Mouse (Mus musculus): ENCODE data around the gene Arid5b. TPM values are rescaled to one million over a fixed set of nuclear protein-coding genes. Genes with fewer than 3 reads are reported as not detected.

Gene Arid5b
- total and polyA plus RNA-seq, 2 experiments from 2014 or later, result 13.3 to 13.6 TPM

DNA sequence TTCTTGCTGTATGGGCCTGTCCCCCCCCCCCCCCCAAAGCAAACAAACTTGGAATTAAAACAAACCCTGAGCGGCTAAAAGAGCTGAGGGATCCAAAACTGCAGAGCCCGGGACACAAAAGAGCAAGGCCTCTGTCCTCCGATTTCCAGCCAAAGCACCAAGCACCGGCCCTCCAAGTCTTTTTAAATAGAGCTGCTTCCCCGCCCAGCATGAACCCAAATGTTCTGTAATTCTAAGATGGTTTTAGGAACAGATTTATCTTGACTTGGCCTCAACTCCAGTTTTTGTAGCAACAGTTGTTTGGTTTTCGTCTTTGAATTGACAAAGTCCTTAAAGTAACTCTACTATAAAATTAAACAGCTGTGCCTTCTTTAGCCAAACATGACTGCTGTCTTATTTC lies 130.8 kb downstream of the Arid5b start:
- no peak for TF ChIP-seq CTCF (IDR thresholded peaks at IDR 0.05)
- no peaks in the 10 kb centered on the region for H3K4me1 ChIP-seq (ENCODE audit: insufficient read depth, low read length)

DNA sequence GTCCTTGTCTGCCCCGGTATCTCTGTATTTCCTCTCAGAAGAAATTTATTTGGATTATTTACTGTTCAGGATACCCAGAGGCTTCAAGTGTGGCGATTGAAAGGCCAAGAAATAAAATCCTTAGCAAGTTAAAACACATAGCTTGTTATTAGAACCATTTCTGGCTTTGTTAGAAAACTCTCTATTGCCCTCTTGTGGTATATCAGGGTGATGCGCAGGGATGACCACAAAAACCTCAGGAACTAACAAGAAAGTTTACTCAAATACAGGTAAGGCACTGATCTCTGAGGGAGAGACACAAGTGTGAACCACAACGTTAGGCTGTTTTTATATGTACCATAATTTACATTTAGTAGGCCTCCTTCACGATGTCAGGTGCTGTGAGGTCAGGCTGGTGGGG lies 131.7 kb downstream of the Arid5b start:
- H3K9me3 ChIP-seq (ENCODE audit: low read length), result no peaks in the 10 kb centered on the region
- H3K4me1 ChIP-seq (ENCODE audit: insufficient read depth, low read length), result no peaks in the 10 kb centered on the region
- no peak overlapping the region for H3K4me3 ChIP-seq (ENCODE audit: low read depth, low read length)
- no peak overlapping the region for H3K4me2 ChIP-seq (ENCODE audit: low read depth, low read length, poor library complexity, severe bottlenecking)
- no peaks in the 10 kb centered on the region for H3K27me3 ChIP-seq (ENCODE audit: insufficient read depth, low read length)
- H3K27ac ChIP-seq (ENCODE audit: low read depth, low read length), result no peak overlapping the region
- no peaks in the 10 kb centered on the region for H3K36me3 ChIP-seq (ENCODE audit: insufficient read depth, low read length)
- DNase-seq (ENCODE audit: low spot score) (peak; percentile 75), ATAC-seq (ENCODE audit: low FRiP score) (no peak)
- WGBS, result 10% methylated on average over 5 of the region's 5 CpGs
- no peak overlapping the region for H3K9ac ChIP-seq (replicated peaks; ENCODE audit: low read length, poor library complexity, severe bottlenecking)
- peak; percentile 92 for TF ChIP-seq CTCF (IDR thresholded peaks at IDR 0.05)

More for the DNA sequence above, 130.8 kb downstream of the Arid5b start:
- H3K9me3 ChIP-seq (ENCODE audit: low read length), result no peaks in the 10 kb centered on the region
- H3K4me2 ChIP-seq (ENCODE audit: low read depth, low read length, poor library complexity, severe bottlenecking), result no peak overlapping the region
- ATAC-seq (ENCODE audit: low FRiP score) (no peak), DNase-seq (ENCODE audit: low spot score) (no peak)
- H3K9ac ChIP-seq (replicated peaks; ENCODE audit: low read length, poor library complexity, severe bottlenecking), result no peak overlapping the region
- H3K36me3 ChIP-seq (ENCODE audit: insufficient read depth, low read length), result no peaks in the 10 kb centered on the region
- no peak overlapping the region for H3K27ac ChIP-seq (ENCODE audit: low read depth, low read length)
- H3K4me3 ChIP-seq (ENCODE audit: low read depth, low read length), result no peak overlapping the region
- H3K27me3 ChIP-seq (ENCODE audit: insufficient read depth, low read length), result no peaks in the 10 kb centered on the region
- 41% methylated on average over 6 of the region's 6 CpGs for WGBS

DNA sequence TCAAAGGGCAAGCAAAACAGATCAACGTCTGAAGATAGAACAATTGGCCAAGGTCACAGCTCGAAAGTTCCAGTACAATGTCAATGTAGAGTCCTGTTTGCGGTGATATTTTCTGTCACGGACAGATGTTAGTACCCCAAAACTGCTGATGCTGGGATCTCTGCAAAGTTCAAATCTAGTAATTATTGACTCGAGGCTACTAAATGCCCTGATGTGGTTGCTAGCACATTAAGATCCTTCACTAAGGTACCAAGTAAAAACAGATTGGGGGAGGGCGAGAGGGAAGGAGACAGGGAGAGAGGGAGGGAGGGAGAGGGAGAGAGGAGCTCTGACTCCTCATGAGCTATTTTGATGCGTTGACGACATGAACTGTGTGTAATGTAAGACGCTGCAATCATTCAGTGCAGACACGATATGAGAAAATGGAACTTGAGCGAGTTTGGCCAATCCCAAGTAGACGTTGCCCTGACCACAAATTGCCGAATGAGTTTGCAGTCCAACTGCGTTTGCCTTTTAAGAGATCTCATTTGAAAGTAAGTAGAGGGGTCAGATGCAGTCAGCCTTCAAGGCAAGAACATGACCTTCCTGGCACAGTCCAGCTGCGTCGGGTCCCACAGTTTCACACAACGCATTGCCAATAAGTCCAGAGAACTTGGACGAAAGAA lies 133.1 kb downstream of the Arid5b start:
- Histone ChIP-seq H3K4me3 (ENCODE audit: low read depth, low read length) (no peak overlapping the region), H3K9me3 (ENCODE audit: low read length) (no peaks in the 10 kb centered on the region), H3K27ac (ENCODE audit: low read depth, low read length) (no peak overlapping the region), H3K36me3 (ENCODE audit: insufficient read depth, low read length) (no peaks in the 10 kb centered on the region), H3K4me2 (ENCODE audit: low read depth, low read length, poor library complexity, severe bottlenecking) (no peak overlapping the region), H3K9ac (replicated peaks; ENCODE audit: low read length, poor library complexity, severe bottlenecking) (no peak overlapping the region), H3K27me3 (ENCODE audit: insufficient read depth, low read length) (no peaks in the 10 kb centered on the region), H3K4me1 (ENCODE audit: insufficient read depth, low read length) (no peaks in the 10 kb centered on the region)
- no peak for TF ChIP-seq CTCF (IDR thresholded peaks at IDR 0.05)
- no peak for ATAC-seq (ENCODE audit: low FRiP score)
- WGBS, result 88% methylated on average over 18 of the region's 18 CpGs
- no peak for DNase-seq (ENCODE audit: low spot score)

DNA sequence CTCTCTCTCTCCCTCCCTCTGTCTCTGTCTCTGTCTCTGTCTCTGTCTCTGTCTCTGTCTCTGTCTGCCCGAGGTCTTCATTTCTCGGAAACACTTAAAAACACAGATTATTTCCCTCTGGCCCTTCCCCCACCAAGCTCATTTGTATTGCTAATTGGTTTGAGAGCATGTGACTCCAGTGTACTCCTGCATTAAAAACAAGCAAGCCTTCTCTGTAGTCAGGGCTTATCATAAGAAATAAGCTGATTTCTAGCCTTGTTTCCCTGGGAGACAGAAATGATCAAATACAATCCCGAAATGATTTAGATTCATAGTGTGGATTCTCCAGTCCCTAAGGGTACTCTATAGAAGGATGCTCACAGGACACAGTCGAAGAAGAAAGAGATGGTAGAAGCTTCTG lies 136.0 kb downstream of the Arid5b start:
- DNase-seq (ENCODE audit: low spot score) (no peak), ATAC-seq (ENCODE audit: low FRiP score) (peak; percentile 38; the same call in 1 of the 2 replicates)
- 36% methylated on average over 4 of the region's 4 CpGs for WGBS
- H3K27me3 ChIP-seq (ENCODE audit: insufficient read depth, low read length), result no peaks in the 10 kb centered on the region
- no peak overlapping the region for H3K9ac ChIP-seq (replicated peaks; ENCODE audit: low read length, poor library complexity, severe bottlenecking)
- H3K9me3 ChIP-seq (ENCODE audit: low read length), result no peaks in the 10 kb centered on the region
- H3K4me3 ChIP-seq (ENCODE audit: low read depth, low read length), result no peak overlapping the region
- H3K27ac ChIP-seq (ENCODE audit: low read depth, low read length), result peak overlapping the region; percentile 63
- H3K4me1 ChIP-seq (ENCODE audit: insufficient read depth, low read length), result no peaks in the 10 kb centered on the region
- H3K36me3 ChIP-seq (ENCODE audit: insufficient read depth, low read length), result no peaks in the 10 kb centered on the region
- TF ChIP-seq CTCF (IDR thresholded peaks at IDR 0.05), result no peak
- 0 out of 2 replicates have a peak overlapping the region, but pooled peaks have one; percentile 12 for H3K4me2 ChIP-seq (ENCODE audit: low read depth, low read length, poor library complexity, severe bottlenecking)

DNA sequence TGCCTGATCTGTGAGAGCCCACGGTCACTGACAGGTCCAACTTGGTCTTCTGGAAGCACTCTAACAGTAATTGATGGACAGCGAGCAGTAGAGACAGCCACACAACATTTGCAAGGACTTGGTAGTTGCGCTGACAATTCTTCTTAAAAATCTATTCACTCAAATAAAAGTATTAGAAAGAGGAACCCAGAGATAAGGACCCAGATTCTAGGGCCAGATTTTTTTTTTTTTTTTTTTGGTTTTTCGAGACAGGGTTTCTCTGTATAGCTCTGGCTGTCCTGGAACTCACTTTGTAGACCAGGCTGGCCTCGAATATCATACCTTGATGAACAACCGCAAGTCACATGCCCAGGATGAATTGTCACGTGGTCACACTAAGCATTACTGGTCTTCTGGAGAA lies 137.0 kb downstream of the Arid5b start:
- Histone ChIP-seq H3K9ac (replicated peaks; ENCODE audit: low read length, poor library complexity, severe bottlenecking) (no peak overlapping the region), H3K4me1 (ENCODE audit: insufficient read depth, low read length) (0 out of 2 replicates have a peak, but pooled peaks cover 2% of the 10 kb centered on the region), H3K36me3 (ENCODE audit: insufficient read depth, low read length) (no peaks in the 10 kb centered on the region), H3K4me2 (ENCODE audit: low read depth, low read length, poor library complexity, severe bottlenecking) (no peak overlapping the region), H3K9me3 (ENCODE audit: low read length) (no peaks in the 10 kb centered on the region), H3K27me3 (ENCODE audit: insufficient read depth, low read length) (no peaks in the 10 kb centered on the region), H3K27ac (ENCODE audit: low read depth, low read length) (no peak overlapping the region), H3K4me3 (ENCODE audit: low read depth, low read length) (no peak overlapping the region)
- DNase-seq (ENCODE audit: low spot score), result no peak
- WGBS, result 94% methylated on average over 7 of the region's 7 CpGs
- TF ChIP-seq CTCF (IDR thresholded peaks at IDR 0.05), result no peak
- ATAC-seq (ENCODE audit: low FRiP score), result no peak

DNA sequence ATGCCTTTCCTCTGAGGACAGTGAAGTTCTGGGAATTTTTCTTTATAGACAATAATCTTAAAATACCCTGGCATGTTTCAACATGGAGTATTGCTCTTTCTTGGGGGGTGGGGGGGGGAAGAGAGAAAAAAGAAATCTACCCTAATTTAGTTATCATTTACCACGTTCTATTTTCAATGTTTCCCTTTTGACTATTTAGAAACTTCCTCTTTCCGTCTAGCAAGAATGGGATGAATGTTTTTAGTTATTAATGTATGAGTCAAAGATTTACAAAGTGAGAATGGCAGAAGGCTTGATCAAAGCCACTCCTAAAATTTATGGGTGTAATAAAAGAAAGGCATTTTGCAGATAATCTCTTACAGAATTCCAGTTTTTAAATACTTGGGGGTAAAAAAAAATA lies 137.7 kb downstream of the Arid5b start:
- DNase-seq (ENCODE audit: low spot score), result no peak
- TF ChIP-seq CTCF (IDR thresholded peaks at IDR 0.05), result no peak
- WGBS, result 68% methylated on average over 2 of the region's 2 CpGs

More for the DNA sequence above, 137.7 kb downstream of the Arid5b start:
- Histone ChIP-seq H3K36me3 (ENCODE audit: insufficient read depth, low read length) (no peaks in the 10 kb centered on the region), H3K27ac (ENCODE audit: low read depth, low read length) (no peak overlapping the region), H3K27me3 (ENCODE audit: insufficient read depth, low read length) (no peaks in the 10 kb centered on the region), H3K9me3 (ENCODE audit: low read length) (no peaks in the 10 kb centered on the region), H3K4me3 (ENCODE audit: low read depth, low read length) (no peak overlapping the region), H3K4me1 (ENCODE audit: insufficient read depth, low read length) (0 out of 2 replicates have a peak, but pooled peaks cover 6% of the 10 kb centered on the region), H3K4me2 (ENCODE audit: low read depth, low read length, poor library complexity, severe bottlenecking) (no peak overlapping the region), H3K9ac (replicated peaks; ENCODE audit: low read length, poor library complexity, severe bottlenecking) (no peak overlapping the region)
- ATAC-seq (ENCODE audit: low FRiP score), result no peak
